Mouse (Mus musculus): ENCODE data around the gene Fto.

The Fto gene

DNA sequence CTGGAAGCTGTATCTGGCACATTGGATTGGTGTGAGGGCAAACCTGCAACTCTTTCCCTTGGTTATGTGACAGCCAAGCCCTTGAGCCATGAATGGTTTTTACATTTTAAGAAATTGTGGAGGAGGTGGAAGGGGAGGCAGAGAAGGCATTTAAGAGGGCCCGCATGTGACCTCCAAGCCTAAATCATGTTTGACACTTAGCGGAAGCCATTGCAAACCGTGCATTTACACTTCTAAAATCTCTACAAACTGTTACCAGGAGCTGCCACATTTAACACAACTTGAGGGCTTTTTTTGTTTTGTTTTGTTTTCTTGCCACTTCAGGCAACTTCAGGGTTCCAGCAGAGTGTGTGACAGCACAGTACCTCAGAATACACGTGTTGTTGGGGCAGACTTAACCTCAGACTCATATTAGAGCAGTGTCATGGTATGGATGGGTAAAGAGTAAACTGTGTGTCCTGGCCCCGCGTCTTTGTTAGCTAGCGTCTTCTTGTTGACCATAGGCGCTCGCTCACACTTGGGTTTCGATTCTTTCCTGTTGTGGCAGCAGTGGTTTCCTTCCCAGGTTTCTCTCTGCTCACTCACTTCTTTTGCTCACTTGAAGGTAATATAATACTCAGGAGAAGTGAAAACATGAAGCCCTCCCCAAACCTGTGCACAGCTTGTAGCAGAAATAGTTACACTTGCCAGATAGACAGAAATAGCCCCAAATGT, 47.5 kb downstream of the Fto start:
- DNase-seq = no peak

GRCm38 (mm10) chr8:91363272-91363860, 50.0 kb downstream of the Fto start:
- DNase-seq = no peak

- no peak for DNase-seq
Observed at GRCm38 (mm10) chr8:91364216-91364615, 50.9 kb downstream of the Fto start.

DNA sequence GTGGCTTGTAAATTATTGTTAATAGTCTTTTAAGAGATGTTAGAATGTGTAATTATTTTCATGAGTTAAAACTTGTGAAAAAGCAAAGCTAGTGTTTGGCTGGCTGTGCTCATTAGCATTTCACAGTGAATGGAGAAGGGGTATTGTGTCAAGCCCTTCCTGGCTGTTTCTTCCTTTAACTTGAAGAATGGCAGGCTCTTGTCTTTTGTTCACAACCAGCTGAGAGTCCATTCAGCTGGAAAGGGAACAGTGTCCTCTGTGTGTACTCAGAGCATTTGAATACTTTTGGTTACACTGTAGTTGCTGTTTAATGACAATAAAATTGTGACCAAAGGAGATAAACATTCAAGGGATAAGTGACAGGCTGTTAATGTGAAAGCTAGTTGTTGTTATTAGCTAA, 52.5 kb downstream of the Fto start:
- no peak for DNase-seq

- DNase-seq = no peak
Observed at GRCm38 (mm10) chr8:91370899-91371298, 57.6 kb downstream of the Fto start.

GRCm38 (mm10) chr8:91371995-91372394, 58.7 kb downstream of the Fto start:
- peak; percentile 45 to 66 for DNase-seq

DNA sequence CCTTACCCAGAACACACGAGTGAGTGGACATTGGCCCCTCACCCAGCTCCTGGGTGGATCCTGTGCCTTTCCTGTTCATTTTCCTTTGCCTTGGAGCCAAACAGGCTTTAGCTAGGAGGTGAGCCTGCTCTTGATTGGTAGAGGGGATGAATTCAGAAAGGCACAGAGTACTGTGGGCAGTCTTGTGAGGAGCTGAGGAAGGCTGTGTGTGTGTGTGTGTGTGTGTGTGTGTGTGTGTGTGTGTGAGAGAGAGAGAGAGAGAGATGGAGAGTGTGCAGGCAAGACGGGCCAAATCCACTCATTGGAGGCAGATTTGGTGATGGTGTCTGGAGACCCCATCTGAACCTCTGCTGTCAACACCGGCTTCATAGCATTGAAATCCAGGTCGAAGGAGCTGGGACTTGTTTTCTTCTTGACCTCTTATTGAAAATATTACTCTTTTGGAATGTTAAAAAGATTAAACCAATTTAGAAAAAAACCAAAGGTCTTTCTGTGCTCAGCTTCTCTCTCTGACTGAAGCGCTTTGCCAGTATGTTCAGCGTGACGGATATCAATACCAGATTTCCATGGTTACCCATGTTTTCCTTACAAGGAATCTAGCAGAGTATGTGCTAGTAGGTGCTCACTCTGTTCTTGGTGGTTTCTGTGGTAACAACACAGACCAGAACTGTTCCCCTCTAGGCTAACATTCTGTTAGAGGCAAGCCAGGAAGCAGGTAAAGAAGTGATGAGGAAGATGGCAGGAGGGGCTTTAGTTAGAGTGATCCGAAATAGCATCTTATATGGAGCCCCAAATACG, 59.7 kb downstream of the Fto start:
- DNase-seq = no peak

DNA sequence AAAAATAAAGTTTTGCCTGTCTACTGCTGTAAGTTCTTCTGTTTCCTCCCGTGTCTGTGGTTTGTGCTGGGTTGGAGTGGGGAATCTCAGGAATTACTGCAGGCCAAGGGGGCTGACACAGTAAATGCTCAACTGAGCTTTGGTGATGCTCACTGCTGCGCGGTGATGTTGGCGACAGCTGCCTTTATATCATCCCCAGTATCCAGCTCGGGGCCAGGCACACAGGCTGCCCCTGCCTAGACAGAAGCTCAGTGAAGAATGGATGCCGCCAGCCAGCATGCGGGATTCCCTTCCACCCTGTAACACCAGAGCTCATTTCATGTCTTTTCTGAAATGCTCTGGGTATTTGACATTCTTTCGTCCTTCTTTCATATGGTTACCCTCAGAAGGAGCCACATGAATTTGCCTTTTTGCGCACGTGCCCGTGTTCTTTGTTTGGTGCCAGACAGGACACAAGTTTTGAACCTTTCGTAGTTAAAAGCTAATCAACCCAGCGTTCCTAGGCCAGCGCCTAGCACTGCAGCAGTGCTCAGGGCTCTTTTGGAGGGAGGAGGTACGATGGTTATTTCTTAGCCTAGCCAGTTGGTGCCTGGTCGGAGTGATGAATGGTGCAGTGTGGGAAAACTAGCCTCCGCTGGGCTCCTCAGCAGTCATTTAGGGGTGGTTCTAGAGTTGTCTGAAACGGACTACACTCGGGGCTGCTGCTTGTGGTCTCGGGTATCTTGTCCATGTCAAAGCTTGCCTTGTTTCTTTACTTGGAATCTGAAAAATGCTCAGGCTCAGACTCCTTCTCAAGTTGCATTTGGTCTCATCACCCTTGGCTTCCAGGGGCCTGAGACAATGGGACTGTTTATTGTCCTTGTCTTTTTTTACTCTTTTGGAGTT, 62.0 kb downstream of the Fto start:
- DNase-seq = no peak

DNA sequence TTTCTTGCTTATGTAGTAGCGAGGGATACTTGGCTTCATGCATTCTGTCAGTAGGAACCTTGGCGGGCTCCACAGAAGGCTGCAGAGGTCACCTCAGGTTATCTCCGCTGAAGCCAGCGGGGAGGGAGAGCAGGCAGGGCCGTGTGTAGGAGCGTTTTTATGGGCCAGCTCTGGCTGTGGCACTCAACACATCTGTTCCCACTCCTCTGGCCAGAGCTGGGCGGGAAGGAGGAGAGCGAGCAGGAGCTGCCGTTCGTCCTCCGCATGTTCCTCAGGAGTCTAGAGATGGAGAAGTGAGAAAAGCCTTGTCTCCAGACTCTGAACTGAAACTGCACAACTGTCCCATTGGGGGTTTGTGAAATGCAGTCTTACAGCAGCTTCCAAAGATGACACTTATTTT, 63.5 kb downstream of the Fto start:
- peak; percentile 41 to 47 for DNase-seq

GRCm38 (mm10) chr8:91377275-91377674, 64.0 kb downstream of the Fto start:
- DNase-seq = no peak

- DNase-seq = peak; percentile 81 to 90
Observed at GRCm38 (mm10) chr8:91378846-91379499, 65.6 kb downstream of the Fto start.

DNA sequence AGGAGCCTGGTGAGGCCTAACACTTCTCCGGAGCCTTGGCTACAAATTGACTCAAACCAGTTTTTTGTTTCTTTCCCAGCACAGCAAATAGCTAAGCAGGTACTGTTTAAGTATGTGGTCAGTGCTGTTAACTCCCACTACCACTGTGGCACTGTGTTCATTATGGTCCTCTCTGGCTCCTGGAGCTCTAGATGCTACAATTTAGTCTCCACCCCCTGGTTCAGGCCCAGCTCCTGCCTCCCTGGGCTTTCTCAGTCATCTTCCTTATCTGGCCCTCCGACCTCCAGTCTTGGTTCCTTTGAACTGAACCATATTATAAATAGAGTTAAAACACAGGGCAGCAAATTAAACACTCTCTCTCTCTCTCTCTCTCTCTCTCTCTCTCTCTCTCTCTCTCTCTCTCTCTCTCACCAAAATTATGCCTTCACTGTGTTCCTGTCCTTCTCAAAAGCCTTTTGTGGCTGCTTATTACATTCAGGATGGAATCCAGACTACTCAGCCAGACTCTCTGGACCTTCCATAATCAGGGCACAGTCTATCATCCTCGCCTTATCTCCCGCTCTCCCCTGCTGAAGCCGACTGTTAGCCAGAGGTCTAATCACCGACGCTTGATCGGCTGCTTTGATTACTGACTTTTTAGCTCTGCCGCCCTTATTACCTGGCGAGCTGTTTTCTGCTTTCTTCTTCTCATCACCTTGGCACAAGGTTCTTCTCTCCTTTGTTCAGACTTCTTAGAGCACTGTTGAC, 67.6 kb downstream of the Fto start:
- no peak for DNase-seq

DNA sequence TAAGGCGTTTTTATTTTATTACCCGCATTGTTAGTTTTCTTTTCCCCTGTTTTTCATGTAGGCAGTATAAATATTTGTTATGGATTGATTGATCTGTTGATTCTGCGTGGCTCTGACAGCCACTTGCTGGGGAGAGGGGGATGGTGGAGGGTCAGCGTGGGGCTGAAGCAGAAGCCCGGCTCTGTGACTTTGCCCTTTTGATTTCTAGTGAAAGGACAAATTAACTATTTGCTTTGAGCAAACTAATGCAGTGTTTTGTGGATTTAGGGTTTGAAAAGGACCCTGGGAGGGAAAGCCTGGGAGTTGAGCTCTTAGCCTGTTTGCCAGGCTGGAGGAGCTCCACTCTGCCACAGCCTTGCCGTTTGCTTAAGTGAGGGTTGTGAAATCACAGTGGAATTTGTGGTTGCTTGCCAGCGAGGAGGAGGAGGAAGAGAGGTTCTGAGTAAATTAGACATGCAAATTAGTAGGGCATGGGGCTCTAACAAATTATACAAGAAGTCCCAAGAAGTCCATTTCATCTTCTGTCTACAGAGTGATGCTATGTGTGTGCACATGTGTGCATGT, 68.3 kb downstream of the Fto start:
- no peak for DNase-seq

GRCm38 (mm10) chr8:91383210-91383609, 69.9 kb downstream of the Fto start:
- no peak for DNase-seq

DNA sequence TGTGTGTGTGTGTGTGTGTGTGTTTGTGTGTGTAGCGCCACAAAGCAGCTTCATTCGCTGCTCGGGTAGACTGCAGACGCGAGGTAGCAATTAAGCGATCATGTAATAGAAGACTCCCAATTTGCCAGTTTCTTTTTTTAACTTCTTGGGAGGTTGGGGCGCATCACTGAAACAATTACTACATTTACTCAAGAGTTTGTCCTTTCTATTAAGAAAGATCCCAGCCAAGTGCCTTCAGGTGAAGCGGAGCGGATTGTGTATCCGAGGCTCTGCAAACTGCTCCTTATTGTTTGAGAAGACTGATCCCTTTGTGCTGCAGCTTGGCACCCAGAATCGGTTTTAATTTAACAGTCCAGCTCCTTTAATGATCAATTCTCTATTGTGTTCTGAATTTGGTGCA, 70.5 kb downstream of the Fto start:
- no peak for DNase-seq

DNA sequence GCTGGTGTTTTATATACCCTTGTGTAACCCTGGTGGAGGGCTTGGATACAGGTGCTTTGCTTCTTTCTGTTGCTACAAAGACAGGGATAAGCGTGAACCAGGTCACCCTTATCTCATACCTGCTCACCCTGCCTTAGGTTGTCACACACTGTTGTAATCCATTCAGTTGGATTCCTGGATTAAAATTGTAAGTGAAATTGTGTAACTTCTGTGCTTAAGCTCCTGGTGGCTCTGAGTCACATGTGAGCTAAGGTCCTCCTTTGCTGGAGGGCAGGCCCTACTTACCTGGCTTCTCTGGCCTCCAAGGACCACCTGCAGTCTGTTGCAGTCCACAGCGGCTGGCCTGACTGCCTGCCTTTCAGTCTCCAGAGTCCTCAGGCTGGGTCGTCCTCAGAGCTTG, 71.1 kb downstream of the Fto start:
- no peak for DNase-seq

DNA sequence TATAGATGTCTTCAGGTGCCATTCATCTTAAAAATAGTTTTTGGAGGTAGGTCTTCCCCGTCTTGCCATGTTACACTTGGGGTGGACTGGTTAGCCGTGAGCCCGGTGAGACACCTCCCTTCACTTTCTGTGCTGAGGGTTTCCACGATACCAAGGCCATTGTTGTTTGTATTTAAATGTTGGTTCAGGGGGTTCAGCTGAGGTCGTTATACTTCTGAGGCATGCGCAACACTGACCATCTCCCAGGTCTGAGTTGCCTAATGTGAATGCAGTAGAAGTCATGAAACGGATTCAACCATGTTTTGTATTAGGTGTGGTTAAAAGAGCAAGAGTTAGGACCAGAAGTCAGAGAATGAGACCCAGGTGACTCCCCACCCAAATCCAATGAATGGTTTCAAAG, 72.5 kb downstream of the Fto start:
- DNase-seq = no peak

GRCm38 (mm10) chr8:91390369-91391020, 77.2 kb downstream of the Fto start:
- peak; percentile 37 to 38 for DNase-seq

DNA sequence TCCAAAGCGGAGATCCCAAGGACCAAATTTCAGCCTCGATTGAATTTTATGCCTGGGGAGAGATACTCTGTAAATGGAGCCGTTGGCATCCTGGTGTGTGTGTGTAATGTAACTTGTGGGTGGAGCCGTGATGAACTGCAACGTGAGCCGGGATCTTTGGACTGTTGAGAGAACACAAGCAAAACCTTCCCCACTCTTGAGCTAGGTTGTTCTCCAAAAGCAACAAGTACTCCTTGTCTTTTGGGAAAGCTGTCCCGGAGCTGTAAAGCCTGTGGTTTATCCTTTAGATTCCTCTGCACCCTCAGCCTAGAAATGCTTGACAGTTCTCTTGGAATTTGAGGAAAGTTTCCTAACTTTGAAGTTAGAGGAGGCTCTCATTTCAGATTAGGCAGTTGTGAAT, 78.9 kb downstream of the Fto start:
- DNase-seq = no peak

GRCm38 (mm10) chr8:91395340-91396055, 82.2 kb downstream of the Fto start:
- DNase-seq = no peak
